Mouse (Mus musculus): ENCODE measurements around the gene Sbno2. TPM values are rescaled to one million over a fixed set of nuclear protein-coding genes. Genes with fewer than 3 reads are reported as not detected.

The Sbno2 gene
- total and polyA plus RNA-seq, 3 experiments = 10.6 to 16.9 (median 11.2) TPM

GRCm38 (mm10) chr10:80136952-80137625, 31.7 kb upstream of the Sbno2 start:
- Histone ChIP-seq H3K36me3 (ENCODE audit: control insufficient read depth, insufficient read depth, low read length) (no peaks in the 10 kb centered on the region), H3K27me3 (ENCODE audit: control insufficient read depth, insufficient read depth, low read length) (no peaks in the 10 kb centered on the region; the same call in 1 of the 2 replicates), H3K9ac (ENCODE audit: low read depth, low read length) (peak overlapping the region; percentile 10; the same call in 1 of the 2 replicates), H3K4me3 (no peak overlapping the region), H3K79me2 (replicated peaks; ENCODE audit: control insufficient read depth, insufficient read depth, low read length) (no peaks in the 10 kb centered on the region), H3K27ac (no peak overlapping the region), H3K4me1 (ENCODE audit: control insufficient read depth, insufficient read depth, low read length) (peaks cover 8% of the 10 kb centered on the region)
- DNase-seq = no peak
- no peak for TF ChIP-seq CTCF (IDR thresholded peaks at IDR 0.05)
- no peak for TF ChIP-seq EP300 (IDR thresholded peaks at IDR 0.05; ENCODE audit: insufficient read depth, low read depth, low read length)
- TF ChIP-seq POLR2A (IDR thresholded peaks at IDR 0.05; ENCODE audit: insufficient read depth, low read depth, low read length) = no peak
- intact Hi-C loops (cut with DNase I) = no loop called here
- WGBS = 17% methylated on average over 29 of the region's 29 CpGs

GRCm38 (mm10) chr10:80136179-80136951, 31.0 kb upstream of the Sbno2 start:
- H3K79me2 ChIP-seq (replicated peaks; ENCODE audit: control insufficient read depth, insufficient read depth, low read length) = no peaks in the 10 kb centered on the region
- H3K4me3 ChIP-seq = no peak overlapping the region
- H3K27ac ChIP-seq = no peak overlapping the region
- no peak for DNase-seq
- no peak for TF ChIP-seq CTCF (IDR thresholded peaks at IDR 0.05)
- no peak for TF ChIP-seq EP300 (IDR thresholded peaks at IDR 0.05; ENCODE audit: insufficient read depth, low read depth, low read length)
- no peak for TF ChIP-seq POLR2A (IDR thresholded peaks at IDR 0.05; ENCODE audit: insufficient read depth, low read depth, low read length)
- no peaks in the 10 kb centered on the region; the same call in 1 of the 2 replicates for H3K27me3 ChIP-seq (ENCODE audit: control insufficient read depth, insufficient read depth, low read length)
- peaks cover 8% of the 10 kb centered on the region for H3K4me1 ChIP-seq (ENCODE audit: control insufficient read depth, insufficient read depth, low read length)
- WGBS = 45% methylated on average over 46 of the region's 49 CpGs
- H3K36me3 ChIP-seq (ENCODE audit: control insufficient read depth, insufficient read depth, low read length) = no peaks in the 10 kb centered on the region
- intact Hi-C loops (cut with DNase I) = no loop called here
- no peak overlapping the region for H3K9ac ChIP-seq (ENCODE audit: low read depth, low read length)

- no peak overlapping the region for H3K27ac ChIP-seq
- H3K4me3 ChIP-seq = no peak overlapping the region
- intact Hi-C loops (cut with DNase I) = no loop called here
- H3K79me2 ChIP-seq (replicated peaks; ENCODE audit: control insufficient read depth, insufficient read depth, low read length) = no peaks in the 10 kb centered on the region
- no peaks in the 10 kb centered on the region for H3K36me3 ChIP-seq (ENCODE audit: control insufficient read depth, insufficient read depth, low read length)
- TF ChIP-seq CTCF (IDR thresholded peaks at IDR 0.05) (no peak), EP300 (IDR thresholded peaks at IDR 0.05; ENCODE audit: insufficient read depth, low read depth, low read length) (no peak), POLR2A (IDR thresholded peaks at IDR 0.05; ENCODE audit: insufficient read depth, low read depth, low read length) (no peak)
- DNase-seq = no peak
- peaks cover 5% of the 10 kb centered on the region for H3K4me1 ChIP-seq (ENCODE audit: control insufficient read depth, insufficient read depth, low read length)
- no peak overlapping the region for H3K9ac ChIP-seq (ENCODE audit: low read depth, low read length)
- no peaks in the 10 kb centered on the region; the same call in 1 of the 2 replicates for H3K27me3 ChIP-seq (ENCODE audit: control insufficient read depth, insufficient read depth, low read length)
- WGBS = 100% methylated on average over 1 of the region's 1 CpGs
These were observed 30.3 kb upstream of the Sbno2 start for GRCm38 (mm10) chr10:80135641-80136040.

GRCm38 (mm10) chr10:80135161-80135560, 29.8 kb upstream of the Sbno2 start:
- DNase-seq = no peak
- intact Hi-C loops (cut with DNase I) = no loop called here
- H3K4me1 ChIP-seq (ENCODE audit: control insufficient read depth, insufficient read depth, low read length) = peaks cover 5% of the 10 kb centered on the region

GRCm38 (mm10) chr10:80134421-80134820, 29.1 kb upstream of the Sbno2 start:
- H3K4me1 ChIP-seq (ENCODE audit: control insufficient read depth, insufficient read depth, low read length) = peaks cover 5% of the 10 kb centered on the region
- H3K27ac ChIP-seq = no peak overlapping the region
- 76% methylated on average over 9 of the region's 9 CpGs for WGBS
- no peak for DNase-seq
- no peaks in the 10 kb centered on the region for H3K36me3 ChIP-seq (ENCODE audit: control insufficient read depth, insufficient read depth, low read length)
- H3K27me3 ChIP-seq (ENCODE audit: control insufficient read depth, insufficient read depth, low read length) = no peaks in the 10 kb centered on the region; the same call in 1 of the 2 replicates
- no peaks in the 10 kb centered on the region for H3K79me2 ChIP-seq (replicated peaks; ENCODE audit: control insufficient read depth, insufficient read depth, low read length)
- no peak overlapping the region for H3K4me3 ChIP-seq
- intact Hi-C loops (cut with DNase I) = no loop called here
- no peak overlapping the region for H3K9ac ChIP-seq (ENCODE audit: low read depth, low read length)
- no peak for TF ChIP-seq POLR2A (IDR thresholded peaks at IDR 0.05; ENCODE audit: insufficient read depth, low read depth, low read length)
- no peak for TF ChIP-seq CTCF (IDR thresholded peaks at IDR 0.05)
- no peak for TF ChIP-seq EP300 (IDR thresholded peaks at IDR 0.05; ENCODE audit: insufficient read depth, low read depth, low read length)

More at GRCm38 (mm10) chr10:80135161-80135560, 29.8 kb upstream of the Sbno2 start:
- H3K27me3 ChIP-seq (ENCODE audit: control insufficient read depth, insufficient read depth, low read length) = no peaks in the 10 kb centered on the region; the same call in 1 of the 2 replicates
- TF ChIP-seq EP300 (IDR thresholded peaks at IDR 0.05; ENCODE audit: insufficient read depth, low read depth, low read length) (no peak), POLR2A (IDR thresholded peaks at IDR 0.05; ENCODE audit: insufficient read depth, low read depth, low read length) (no peak), CTCF (IDR thresholded peaks at IDR 0.05) (no peak)
- no peaks in the 10 kb centered on the region for H3K79me2 ChIP-seq (replicated peaks; ENCODE audit: control insufficient read depth, insufficient read depth, low read length)
- WGBS = 84% methylated on average over 10 of the region's 10 CpGs
- no peaks in the 10 kb centered on the region for H3K36me3 ChIP-seq (ENCODE audit: control insufficient read depth, insufficient read depth, low read length)
- no peak overlapping the region for H3K9ac ChIP-seq (ENCODE audit: low read depth, low read length)
- H3K4me3 ChIP-seq = no peak overlapping the region
- no peak overlapping the region for H3K27ac ChIP-seq
